Mouse (Mus musculus) liver, embryonic 12.5 days (tissue): ENCODE measurements around the gene 1700084M14Rik. TPM values are rescaled to one million over a fixed set of nuclear protein-coding genes. Genes with fewer than 3 reads are reported as not detected.
"Not testable (repeated sequence)": the region's sequence is repeated elsewhere in the genome, so short reads cannot be mapped to it uniquely, and the experiment has no call there.

Experiments
- ATAC-seq: fragments of 200-750 bp; cut with Nextera tagmentation; 2 replicates; pipeline ENCODE4 v1.8.0; 2017; ENCODE audit warnings: moderate number of reproducible peaks, mild to moderate bottlenecking, moderate library complexity
- H3K27ac ChIP-seq: fragments of 300-500 bp; sonication (generic); 2 replicates; pipeline ENCODE4 v1.5.1; 2016; ENCODE audit warnings: mild to moderate bottlenecking
- H3K27me3 ChIP-seq: fragments of 300-500 bp; sonication (generic); replicated peaks from 2 replicates; pipeline ENCODE4 v1.6.1; 2016; ENCODE audit warnings: mild to moderate bottlenecking, moderate library complexity
- H3K36me3 ChIP-seq: fragments of 300-500 bp; sonication (generic); 2 replicates; pipeline ENCODE4 v1.6.1; 2016; ENCODE audit warnings: mild to moderate bottlenecking, moderate library complexity
- H3K4me1 ChIP-seq: fragments of 300-500 bp; sonication (generic); 2 replicates; pipeline ENCODE4 v1.6.1; 2016
- H3K4me2 ChIP-seq: fragments of 300-500 bp; sonication (generic); 2 replicates; pipeline ENCODE4 v1.6.1; 2016; ENCODE audit warnings: mild to moderate bottlenecking, moderate library complexity
- H3K4me3 ChIP-seq: fragments of 300-500 bp; sonication (generic); 2 replicates; pipeline ENCODE4 v1.5.1; 2016; ENCODE audit warnings: mild to moderate bottlenecking, moderate library complexity
- H3K9ac ChIP-seq: fragments of 300-500 bp; sonication (generic); 2 replicates; pipeline ENCODE4 v1.6.1; 2016; ENCODE audit warnings: mild to moderate bottlenecking, moderate library complexity
- H3K9me3 ChIP-seq: fragments of 300-500 bp; sonication (generic); replicated peaks from 2 replicates; pipeline ENCODE4 v1.6.1; 2016; ENCODE audit warnings: mild to moderate bottlenecking, moderate library complexity
- WGBS: fragments of 180-500 bp; shearing (Covaris S2); methylation state at CpG from one replicate; pipeline ENCODE4 v1.1.7; 2016; ENCODE audit not compliant: insufficient replicate concordance; 5-methylcytosine and 5-hydroxymethylcytosine counted together
- polyA plus RNA-seq: library from polyadenylated mRNA; unstranded; fragments of >200 nt; fragmentation: Nextera tagmentation; extraction: Ambion mirVana; gene quantifications from 2 replicates; pipeline ENCODE4 v1.2.1, GENCODE M21; 2016

Gene 1700084M14Rik
- polyA plus RNA-seq, result not detected in 2 replicates

- ATAC-seq, H3K36me3 ChIP-seq: not testable (repeated sequence)
- 75% methylated on average over 3 of the region's 3 CpGs for WGBS
Measured at GRCm38 (mm10) chrX:91575811-91576210, at the start of gene 1700084M14Rik. Gene 1700084M14Rik (minus strand): TSS chrX:91575911.

More at GRCm38 (mm10) chrX:91575811-91576210, at the start of gene 1700084M14Rik:
- H3K27me3 ChIP-seq, H3K9me3 ChIP-seq, H3K4me1 ChIP-seq, H3K27ac ChIP-seq, H3K9ac ChIP-seq, H3K4me2 ChIP-seq, H3K4me3 ChIP-seq: not testable (repeated sequence)

Other genes starting within 250 kb of the 1700084M14Rik start
- not detected in 2 replicates for gene Mageb2, start 244.2 kb downstream of the 1700084M14Rik start, polyA plus RNA-seq
- not detected in 2 replicates for gene Gm5072, start 183.4 kb downstream of the 1700084M14Rik start, polyA plus RNA-seq
- not detected in 2 replicates for gene Gm8914, start 95.8 kb downstream of the 1700084M14Rik start, polyA plus RNA-seq
- not detected in 2 replicates for gene Gm14781, start 56.3 kb upstream of the 1700084M14Rik start, polyA plus RNA-seq
- not detected in 2 replicates for gene Mageb5, start 207.1 kb upstream of the 1700084M14Rik start, polyA plus RNA-seq